Mouse (Mus musculus): ENCODE results near the gene Pde4a.

DNA sequence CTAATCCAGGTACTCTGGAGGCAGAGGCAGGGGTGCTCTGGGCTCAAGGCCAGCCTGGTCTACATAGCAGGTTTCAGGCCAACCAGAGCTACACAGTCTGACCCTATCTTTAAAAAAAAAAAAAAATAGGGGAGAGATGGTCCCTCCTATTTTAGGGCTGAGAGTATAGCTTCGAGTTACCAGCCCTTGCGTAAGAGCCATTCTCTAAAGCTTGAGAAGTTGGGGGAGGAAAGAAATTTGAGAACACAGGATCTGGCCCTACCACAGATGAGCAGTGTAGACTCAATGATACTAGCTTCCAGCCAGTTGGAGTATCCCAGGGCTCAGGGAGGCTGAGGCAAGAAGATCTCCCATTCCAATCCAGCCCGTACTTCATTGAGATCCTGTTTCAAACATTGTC, 28.3 kb downstream of the Pde4a start:
- TF ChIP-seq POLR2A (IDR thresholded peaks at IDR 0.05; ENCODE audit: low read depth, low read length) (no peak), MAX (IDR thresholded peaks at IDR 0.05; ENCODE audit: low read length) (no peak), CTCF (conservative IDR thresholded peaks at IDR 0.05 in 1 of 2, IDR thresholded peaks at IDR 0.05 in 1 of 2; ENCODE audit: low read depth in 2 of 2, low read length in 2 of 2) (no peak), E2F4 (IDR thresholded peaks at IDR 0.05; ENCODE audit: insufficient replicate concordance, low read depth, low read length) (no peak), MXI1 (IDR thresholded peaks at IDR 0.05; ENCODE audit: low read depth, low read length) (no peak), ZNF384 (IDR thresholded peaks at IDR 0.05; ENCODE audit: low read depth, low read length) (no peak), RAD21 (IDR thresholded peaks at IDR 0.05; ENCODE audit: low read depth, low read length) (no peak), KAT2A (IDR thresholded peaks at IDR 0.05; ENCODE audit: insufficient replicate concordance, low read length) (no peak)

All from CH12.LX (cell line).